15 mouse cellular contexts compared by ENCODE assay signal in genomic region chr19:14482562-14483138, GRCm38 (mm10).
"Had no signal": no experiment of that assay in that cellular context is flagged by ENCODE, and none has a peak within 500 bp of the region (broad histone marks: within the 10 kb centered on the region; RNA-seq: fewer than 3 reads in every experiment).

No protein-coding gene starts in this region.

- H3K9ac ChIP-seq: liver, embryonic 14.5 days; lung, embryonic 14.5 days; midbrain, embryonic 13.5 days; midbrain, embryonic 15.5 days; stomach, embryonic 15.5 days had no signal

- H3K4me2 ChIP-seq: lung, embryonic 14.5 days; midbrain, embryonic 13.5 days; midbrain, embryonic 15.5 days; stomach, embryonic 15.5 days had no signal

- H3K4me3 ChIP-seq: midbrain, embryonic 10.5 days; midbrain, embryonic 13.5 days; midbrain, embryonic 15.5 days; stomach, embryonic 15.5 days had no signal

- H3K27ac ChIP-seq: liver, embryonic 14.5 days; midbrain, embryonic 10.5 days; midbrain, embryonic 13.5 days; midbrain, embryonic 15.5 days; stomach, embryonic 15.5 days; stomach, postnatal 0 days had no signal

- H3K4me1 ChIP-seq: stomach, embryonic 15.5 days had no signal

- DNase-seq: lung, adult 18-20 months; lung, embryonic 14.5 days; lung, postnatal 10 days; lung, postnatal 4 days; right cerebral cortex, postnatal 14 days; spleen, adult 18-20 months; thymus, adult 2 months; thymus, postnatal 25 days; thymus, postnatal 4 days had no signal

- H3K9me3 ChIP-seq: midbrain, embryonic 10.5 days; midbrain, embryonic 13.5 days; midbrain, embryonic 15.5 days; stomach, embryonic 15.5 days had no signal

- H3K36me3 ChIP-seq: midbrain, embryonic 10.5 days; midbrain, embryonic 13.5 days; midbrain, embryonic 15.5 days; stomach, embryonic 15.5 days had no signal

- H3K27me3 ChIP-seq: midbrain, embryonic 15.5 days; stomach, embryonic 15.5 days had no signal
